Mouse (Mus musculus) stomach, adult 2 months (tissue): Measurements from ENCODE around the gene Gm11983. TPM values are rescaled to one million over a fixed set of nuclear protein-coding genes. Genes with fewer than 3 reads are reported as not detected.

Experiments
- polyA plus RNA-seq: library from polyadenylated mRNA; depleted of rRNA; stranded (reverse); fragments of >200 nt; gene quantifications from 2 replicates; pipeline ENCODE4 v1.2.3, GENCODE M21; 2012; rRNA removed

The Gm11983 gene
- not detected in 2 replicates for polyA plus RNA-seq

GRCm38 (mm10) chr11:6837554-6837953 is at the start of gene Gm11983:
Gm11983 (minus strand) TSS chr11:6837654.

Other genes with a start within 250 kb of the Gm11983 start
- 5.1 and 6.4 TPM in 2 replicates for gene Nacad, start 231.6 kb downstream of the Gm11983 start, polyA plus RNA-seq
- gene Tbrg4, start 211.6 kb downstream of the Gm11983 start, polyA plus RNA-seq: 64.8 and 67.6 TPM in 2 replicates
- not detected in 2 replicates for gene Wap, start 199.0 kb downstream of the Gm11983 start, polyA plus RNA-seq
- 4.0 and 4.4 TPM in 2 replicates for gene Ramp3, start 179.1 kb downstream of the Gm11983 start, polyA plus RNA-seq
- 0.59 and 0.67 TPM in 2 replicates for gene Adcy1, start 225.8 kb upstream of the Gm11983 start, polyA plus RNA-seq